Mouse (Mus musculus): Measurements from ENCODE around the gene Slc45a1. TPM values are rescaled to one million over a fixed set of nuclear protein-coding genes. Genes with fewer than 3 reads are reported as not detected.
A peak's percentile ranks its signal among the peaks of the same experiment; 100 is the strongest.

Slc45a1 gene
- total RNA-seq (2015) (not detected in 2 replicates), total RNA-seq (2017) (not detected in 2 replicates)

- ATAC-seq (replicated peaks; ENCODE audit: poor library complexity) = no peak
These were observed at the start of gene Slc45a1 for GRCm38 (mm10) chr4:150651390-150652277. Gene Slc45a1 (minus strand): TSS chr4:150652174.

- no peak for ATAC-seq (replicated peaks; ENCODE audit: poor library complexity)
These were observed 48.9 kb upstream of the Slc45a1 start for GRCm38 (mm10) chr4:150700849-150701248.

GRCm38 (mm10) chr4:150694434-150695108 is 42.6 kb upstream of the Slc45a1 start:
- ATAC-seq (replicated peaks; ENCODE audit: poor library complexity) = peak; percentile 56

GRCm38 (mm10) chr4:150692861-150693403 is 41.0 kb upstream of the Slc45a1 start:
- ATAC-seq (replicated peaks; ENCODE audit: poor library complexity) = peak; percentile 53

GRCm38 (mm10) chr4:150690759-150691158 is 38.8 kb upstream of the Slc45a1 start:
- peak; percentile 44; the same call in 1 of the 2 replicates for ATAC-seq (replicated peaks; ENCODE audit: poor library complexity)

- ATAC-seq (replicated peaks; ENCODE audit: poor library complexity) = no peak
These were observed 37.6 kb upstream of the Slc45a1 start for GRCm38 (mm10) chr4:150689553-150689952.

GRCm38 (mm10) chr4:150687126-150687753 is 35.3 kb upstream of the Slc45a1 start:
- no peak for ATAC-seq (replicated peaks; ENCODE audit: poor library complexity)

GRCm38 (mm10) chr4:150686538-150686937 is 34.6 kb upstream of the Slc45a1 start:
- ATAC-seq (replicated peaks; ENCODE audit: poor library complexity) = no peak

- ATAC-seq (replicated peaks; ENCODE audit: poor library complexity) = peak; percentile 12; the same call in 1 of the 2 replicates
These were observed 34.0 kb upstream of the Slc45a1 start for GRCm38 (mm10) chr4:150685778-150686493.

- 0 out of 2 replicates have a peak, but pooled peaks have one; percentile 11 for ATAC-seq (replicated peaks; ENCODE audit: poor library complexity)
These were observed 33.2 kb upstream of the Slc45a1 start for GRCm38 (mm10) chr4:150685043-150685777.

- ATAC-seq (replicated peaks; ENCODE audit: poor library complexity) = no peak
These were observed 28.4 kb upstream of the Slc45a1 start for GRCm38 (mm10) chr4:150680373-150680772.

GRCm38 (mm10) chr4:150678789-150679188 is 26.8 kb upstream of the Slc45a1 start:
- ATAC-seq (replicated peaks; ENCODE audit: poor library complexity) = no peak

- no peak for ATAC-seq (replicated peaks; ENCODE audit: poor library complexity)
These were observed 25.9 kb upstream of the Slc45a1 start for GRCm38 (mm10) chr4:150677846-150678224.

- ATAC-seq (replicated peaks; ENCODE audit: poor library complexity) = no peak
These were observed 25.3 kb upstream of the Slc45a1 start for GRCm38 (mm10) chr4:150677126-150677845.

- no peak for ATAC-seq (replicated peaks; ENCODE audit: poor library complexity)
These were observed 24.1 kb upstream of the Slc45a1 start for GRCm38 (mm10) chr4:150676029-150676428.

- no peak for ATAC-seq (replicated peaks; ENCODE audit: poor library complexity)
These were observed 23.3 kb upstream of the Slc45a1 start for GRCm38 (mm10) chr4:150675274-150675673.

GRCm38 (mm10) chr4:150665806-150666205 is 13.8 kb upstream of the Slc45a1 start:
- no peak for ATAC-seq (replicated peaks; ENCODE audit: poor library complexity)

GRCm38 (mm10) chr4:150664726-150665125 is 12.8 kb upstream of the Slc45a1 start:
- peak; percentile 47; the same call in 1 of the 2 replicates for ATAC-seq (replicated peaks; ENCODE audit: poor library complexity)

- ATAC-seq (replicated peaks; ENCODE audit: poor library complexity) = peak; percentile 81
These were observed 11.2 kb upstream of the Slc45a1 start for GRCm38 (mm10) chr4:150663192-150663591.
